Mouse (Mus musculus) thymus, adult 2 months (tissue): ENCODE data around the gene Apoa1. TPM values are rescaled to one million over a fixed set of nuclear protein-coding genes. Genes with fewer than 3 reads are reported as not detected.

Source experiments
- DNase-seq: peaks from one replicate; pipeline ENCODE4 v3.0.0; 2021
- H3K27ac ChIP-seq: fragments of 200-500 bp; 2 replicates; pipeline ENCODE4 v1.5.1; 2012; ENCODE audit warnings: low read length, control low read depth; ENCODE audit not compliant: control insufficient read depth, insufficient read depth
- H3K27me3 ChIP-seq: fragments of 200-500 bp; 2 replicates; pipeline ENCODE4 v1.6.1; 2012; ENCODE audit warnings: mild to moderate bottlenecking, low read length, moderate library complexity, mixed read lengths; ENCODE audit not compliant: control insufficient read depth, insufficient read depth
- H3K36me3 ChIP-seq: fragments of 200-500 bp; 2 replicates; pipeline ENCODE4 v1.6.1; 2012; ENCODE audit warnings: mild to moderate bottlenecking, low read length, moderate library complexity; ENCODE audit not compliant: control insufficient read depth, insufficient read depth
- H3K4me1 ChIP-seq: fragments of 200-500 bp; replicated peaks from 2 replicates; pipeline ENCODE4 v1.6.1; 2012; ENCODE audit warnings: low read length; ENCODE audit not compliant: control insufficient read depth, insufficient read depth
- H3K4me3 ChIP-seq: fragments of 200-500 bp; 2 replicates; pipeline ENCODE4 v1.5.1; 2012; ENCODE audit warnings: mild to moderate bottlenecking, low read length, control low read depth, moderate library complexity; ENCODE audit not compliant: control insufficient read depth, insufficient read depth
- CTCF ChIP-seq: fragments of 200-500 bp; IDR thresholded peaks from 2 replicates; pipeline ENCODE4 v1.5.1; 2012; ENCODE audit warnings: mild to moderate bottlenecking, control low read depth, low read length, moderate library complexity, borderline replicate concordance; ENCODE audit not compliant: control insufficient read depth, poor library complexity, insufficient read depth; ENCODE audit errors: extremely low read depth
- POLR2A ChIP-seq: fragments of 200-500 bp; IDR thresholded peaks from 2 replicates; pipeline ENCODE4 v1.6.1; 2012; ENCODE audit warnings: mild to moderate bottlenecking, low read length, control low read depth, moderate library complexity; ENCODE audit not compliant: control insufficient read depth, poor library complexity, insufficient read depth; ENCODE audit errors: extremely low read depth
- WGBS: fragments of 180-500 bp; shearing (Covaris S2); methylation state at CpG from one replicate; pipeline ENCODE4 v1.1.7; 2018; 5-methylcytosine and 5-hydroxymethylcytosine counted together
- polyA plus RNA-seq: library from polyadenylated mRNA; depleted of rRNA; stranded (reverse); fragments of >200 nt; gene quantifications from 2 replicates; pipeline ENCODE4 v1.2.3, GENCODE M21; 2012

Gene Apoa1
- polyA plus RNA-seq, 1 experiment = 3.3 TPM

GRCm38 (mm10) chr9:46214276-46214675 is 14.1 kb upstream of the Apoa1 start:
- Histone ChIP-seq H3K27ac (no peak overlapping the region), H3K4me1 (no peaks in the 10 kb centered on the region), H3K4me3 (no peak overlapping the region), H3K36me3 (0 out of 2 replicates have a peak, but pooled peaks cover 11% of the 10 kb centered on the region), H3K27me3 (no peaks in the 10 kb centered on the region)
- 97% methylated on average over 4 of the region's 4 CpGs for WGBS
- TF ChIP-seq CTCF (no peak), POLR2A (no peak)
- no peak for DNase-seq

GRCm38 (mm10) chr9:46214946-46215337 is 13.4 kb upstream of the Apoa1 start:
- H3K27me3 ChIP-seq = no peaks in the 10 kb centered on the region
- H3K27ac ChIP-seq = no peak overlapping the region
- H3K4me1 ChIP-seq = no peaks in the 10 kb centered on the region
- TF ChIP-seq CTCF = no peak
- TF ChIP-seq POLR2A = no peak
- no peak overlapping the region for H3K4me3 ChIP-seq
- 0 out of 2 replicates have a peak, but pooled peaks cover 11% of the 10 kb centered on the region for H3K36me3 ChIP-seq
- 96% methylated on average over 10 of the region's 10 CpGs for WGBS
- DNase-seq = no peak

- DNase-seq = no peak
- 93% methylated on average over 11 of the region's 11 CpGs for WGBS
- no peak overlapping the region for H3K4me3 ChIP-seq
These were observed 12.8 kb upstream of the Apoa1 start for GRCm38 (mm10) chr9:46215338-46216322.

DNA sequence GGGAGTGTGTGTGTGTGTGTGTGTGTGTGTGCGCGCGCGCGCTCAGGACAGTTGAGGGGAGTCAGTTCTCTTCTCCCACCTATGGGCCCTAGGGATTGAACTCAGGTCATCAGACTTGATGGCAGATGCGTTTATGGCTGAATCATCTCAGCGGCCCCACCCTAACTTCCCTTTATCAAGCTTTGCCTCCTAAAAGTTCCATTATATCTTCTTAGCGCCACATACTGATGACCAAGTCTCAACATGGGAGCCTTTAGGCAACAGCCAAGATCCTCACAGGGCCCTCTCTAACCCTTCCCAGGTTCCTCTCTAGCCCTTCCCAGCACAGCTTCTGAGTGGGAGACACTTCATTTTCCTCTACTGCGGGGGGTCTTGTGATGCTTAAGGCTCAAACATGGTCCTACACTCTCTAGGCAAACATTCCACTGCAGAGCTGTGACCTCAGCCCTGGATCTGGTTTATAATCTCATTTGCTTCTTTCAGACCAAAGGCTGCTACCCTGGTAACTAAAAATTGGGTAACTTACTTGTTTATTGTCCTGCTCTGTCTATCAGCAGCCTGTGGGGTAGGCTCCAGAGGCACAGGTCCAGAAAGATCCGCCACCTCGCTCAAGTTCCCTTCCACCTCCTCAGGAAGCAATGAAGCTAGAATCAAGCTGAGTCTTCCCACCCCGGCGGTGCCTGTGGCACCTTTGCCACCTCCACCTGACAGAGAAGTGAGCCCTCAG is 11.5 kb upstream of the Apoa1 start:
- peaks cover 10% of the 10 kb centered on the region for H3K36me3 ChIP-seq
- no peaks in the 10 kb centered on the region for H3K27me3 ChIP-seq
- H3K4me1 ChIP-seq = no peaks in the 10 kb centered on the region
- WGBS = 97% methylated on average over 13 of the region's 13 CpGs
- TF ChIP-seq CTCF = no peak
- no peak overlapping the region for H3K4me3 ChIP-seq
- H3K27ac ChIP-seq = no peak overlapping the region
- DNase-seq = no peak

More at GRCm38 (mm10) chr9:46215338-46216322, 12.8 kb upstream of the Apoa1 start:
- Histone ChIP-seq H3K27me3 (no peaks in the 10 kb centered on the region), H3K4me1 (no peaks in the 10 kb centered on the region), H3K36me3 (0 out of 2 replicates have a peak, but pooled peaks cover 11% of the 10 kb centered on the region), H3K27ac (no peak overlapping the region)
- TF ChIP-seq CTCF (no peak), POLR2A (no peak)

DNA sequence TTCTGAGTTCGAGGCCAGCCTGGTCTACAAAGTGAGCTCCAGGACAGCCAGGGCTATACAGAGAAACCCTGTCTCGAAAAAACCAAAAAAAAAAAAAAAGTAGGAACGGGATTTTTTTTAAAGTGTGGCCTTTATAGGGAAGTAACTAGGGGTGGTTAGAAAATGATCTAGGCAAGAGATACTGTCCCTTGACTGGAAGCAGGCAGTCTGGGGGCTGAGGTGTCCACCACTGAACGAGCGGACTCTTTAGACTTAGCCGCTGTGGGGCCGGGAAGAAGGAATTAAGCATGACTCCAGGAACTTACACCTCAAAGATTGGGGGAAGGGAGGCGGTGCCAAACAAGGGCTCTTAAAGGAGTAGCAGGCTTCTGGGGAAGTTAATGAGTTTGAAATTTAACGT is 10.2 kb upstream of the Apoa1 start:
- TF ChIP-seq POLR2A (no peak), CTCF (no peak)
- Histone ChIP-seq H3K27ac (no peak overlapping the region), H3K4me1 (no peaks in the 10 kb centered on the region), H3K36me3 (peaks cover 3% of the 10 kb centered on the region), H3K27me3 (no peaks in the 10 kb centered on the region), H3K4me3 (no peak overlapping the region)
- DNase-seq = no peak
- 87% methylated on average over 9 of the region's 9 CpGs for WGBS

- Histone ChIP-seq H3K27ac (no peak overlapping the region), H3K36me3 (peaks cover 3% of the 10 kb centered on the region), H3K4me3 (no peak overlapping the region), H3K4me1 (no peaks in the 10 kb centered on the region), H3K27me3 (no peaks in the 10 kb centered on the region)
- DNase-seq = no peak
- WGBS = 91% methylated on average over 6 of the region's 6 CpGs
- TF ChIP-seq POLR2A (no peak), CTCF (no peak)
These were observed 5.3 kb upstream of the Apoa1 start for GRCm38 (mm10) chr9:46223090-46223489.
